Mouse (Mus musculus) cerebellum, postnatal 25 days (tissue): ENCODE data around the gene 4933436I01Rik.

Source experiments
- DNase-seq, 2 experiments: peaks; one replicate each; pipeline ENCODE4 v3.0.0; 2021; ENCODE audit warnings: mixed read lengths in 2 of 2

Gene 4933436I01Rik

DNA sequence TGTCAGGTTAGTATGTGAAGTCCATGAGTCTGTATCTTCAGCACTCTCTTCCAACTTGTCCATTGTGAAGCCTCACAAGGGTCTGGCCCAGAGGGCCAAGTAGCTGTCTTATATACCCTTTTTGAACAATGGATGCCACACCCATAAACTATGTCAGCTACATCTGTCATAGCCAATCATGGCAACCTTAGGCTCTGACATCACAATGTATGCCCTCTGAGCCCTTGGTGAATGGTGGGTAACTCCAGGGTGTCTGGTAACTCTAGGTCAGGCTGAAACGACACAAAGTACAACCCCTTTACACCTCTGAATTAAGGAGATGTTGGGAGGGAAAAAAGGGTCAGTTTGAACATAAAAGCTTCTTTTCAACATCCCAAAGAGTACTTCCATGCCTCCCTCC lies at the start of gene 4933436I01Rik:
Gene 4933436I01Rik (minus strand): TSS at position 101 of the 400 bp plus-strand sequence.
- DNase-seq: no peak

DNA sequence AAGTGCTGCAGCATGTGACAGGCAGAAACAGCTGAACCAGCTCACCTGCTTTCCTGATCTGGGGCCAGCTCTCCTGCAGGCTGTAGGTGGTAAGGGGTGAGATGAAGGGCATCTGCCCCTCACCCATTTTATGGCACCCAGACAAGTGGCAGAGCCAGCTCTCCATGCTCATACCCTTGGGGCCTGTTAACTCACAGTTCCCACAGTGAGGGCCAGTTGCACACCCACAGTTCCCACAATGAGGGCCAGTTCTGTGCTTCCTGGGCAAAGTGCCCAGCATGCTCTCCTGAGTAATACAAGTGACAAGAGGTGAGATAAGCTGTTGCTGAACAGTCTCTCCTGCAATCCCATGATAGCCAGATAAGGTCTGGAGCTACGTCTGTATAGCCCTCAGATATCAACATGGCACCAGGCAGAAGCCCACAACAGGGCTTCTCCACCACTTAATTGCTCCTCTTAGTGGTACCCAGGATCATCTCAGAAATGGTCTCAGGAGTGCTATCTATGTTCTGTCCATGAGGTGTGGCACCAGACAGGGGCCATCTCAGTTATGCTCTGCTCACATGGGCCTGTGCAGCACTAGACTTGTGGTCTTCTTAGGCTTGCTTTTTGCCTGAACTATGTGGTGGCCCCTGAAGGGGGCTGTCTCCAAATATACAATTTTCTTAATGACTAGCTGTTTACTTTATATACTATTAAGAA lies 3.7 kb upstream of the 4933436I01Rik start:
- peak; percentile 53 to 63 for DNase-seq

DNA sequence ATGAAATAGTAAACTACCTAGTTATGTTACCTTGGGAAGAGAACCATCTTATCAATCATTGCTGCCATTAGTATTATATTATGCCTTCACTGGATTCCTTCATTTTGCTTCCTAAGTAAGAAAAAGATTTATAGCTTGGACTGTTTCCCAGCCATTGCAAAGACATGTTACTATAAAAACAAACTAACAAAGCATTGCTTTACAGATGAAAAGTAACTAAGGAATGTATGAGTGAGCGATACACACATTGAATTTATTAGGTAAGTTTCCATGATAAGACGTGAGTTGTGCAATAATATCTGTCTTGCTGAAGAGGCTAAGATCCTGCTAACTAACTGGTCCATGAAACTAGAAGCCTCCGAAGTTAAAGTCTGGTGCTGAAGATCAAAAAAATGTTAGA lies 37.8 kb downstream of the 4933436I01Rik start:
- no peak for DNase-seq
